Mouse (Mus musculus) myocyte (in vitro differentiated cells): ENCODE measurements around the gene Npl.

Source experiments
- CEBPB ChIP-seq: IDR thresholded peaks from 2 replicates; pipeline ENCODE4 v1.6.1; 2011; ENCODE audit warnings: mild to moderate bottlenecking, moderate library complexity; ENCODE audit not compliant: poor library complexity, insufficient read depth, severe bottlenecking
- POLR2AphosphoS2 ChIP-seq: IDR thresholded peaks from one replicate; pipeline ENCODE4 v1.6.1; 2011; ENCODE audit warnings: low read depth, control low read depth; ENCODE audit not compliant: insufficient read length

DNA sequence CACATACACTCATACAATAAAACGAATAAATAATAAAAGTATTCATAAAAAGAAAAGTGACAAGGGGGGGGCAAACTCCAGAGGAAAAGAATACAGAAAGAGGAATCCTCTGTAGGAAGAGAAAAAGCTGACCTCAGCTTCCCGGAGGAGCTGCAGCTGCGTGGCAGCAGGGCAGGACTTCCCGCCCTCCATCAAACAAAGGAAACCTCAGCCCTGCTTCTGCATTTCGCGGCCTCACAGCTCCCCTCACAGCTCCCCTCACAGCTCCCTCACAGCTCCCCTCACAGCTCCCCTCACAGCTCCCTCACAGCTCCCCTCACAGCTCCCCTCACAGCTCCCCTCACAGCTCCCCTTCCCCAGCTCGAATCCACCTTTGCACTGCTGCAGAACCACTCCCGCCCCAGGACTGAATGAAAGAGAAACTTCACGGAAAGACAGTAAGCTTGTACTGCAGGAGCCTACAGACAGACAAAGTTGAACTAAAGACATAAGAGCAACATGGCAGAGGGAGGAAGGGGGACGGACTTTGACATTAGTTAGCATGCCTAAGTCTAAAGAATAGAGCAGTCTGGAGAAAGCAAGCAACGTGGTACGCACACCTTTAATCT, 17.5 kb downstream of the Npl start:
- TF ChIP-seq POLR2AphosphoS2 (no peak), CEBPB (no peak)
